Mouse (Mus musculus) embryonic facial prominence, embryonic 12.5 days (tissue): ENCODE data around the gene Thada. TPM values are rescaled to one million over a fixed set of nuclear protein-coding genes. Genes with fewer than 3 reads are reported as not detected.

Experiments
- ATAC-seq: fragments of 200-750 bp; cut with Nextera tagmentation; 2 replicates; pipeline ENCODE4 v1.8.0; 2017; ENCODE audit not compliant: insufficient number of reproducible peaks, insufficient read depth, low FRiP score, low TSS enrichment
- H3K27ac ChIP-seq: fragments of 300-500 bp; sonication (generic); 2 replicates; pipeline ENCODE4 v1.5.1; 2016; ENCODE audit warnings: mild to moderate bottlenecking
- H3K27me3 ChIP-seq: fragments of 300-500 bp; sonication (generic); 2 replicates; pipeline ENCODE4 v1.6.1; 2016; ENCODE audit warnings: mild to moderate bottlenecking, moderate library complexity
- H3K36me3 ChIP-seq: fragments of 300-500 bp; sonication (generic); 2 replicates; pipeline ENCODE4 v1.6.1; 2016; ENCODE audit warnings: mild to moderate bottlenecking
- H3K4me1 ChIP-seq: fragments of 300-500 bp; sonication (generic); 2 replicates; pipeline ENCODE4 v1.6.1; 2016
- H3K4me2 ChIP-seq: fragments of 300-500 bp; sonication (generic); replicated peaks from 2 replicates; pipeline ENCODE4 v1.6.1; 2016; ENCODE audit warnings: mild to moderate bottlenecking, moderate library complexity
- H3K4me3 ChIP-seq: fragments of 300-500 bp; sonication (generic); 2 replicates; pipeline ENCODE4 v1.5.1; 2016; ENCODE audit warnings: mild to moderate bottlenecking
- H3K9ac ChIP-seq: fragments of 300-500 bp; sonication (generic); 2 replicates; pipeline ENCODE4 v1.6.1; 2016; ENCODE audit warnings: mild to moderate bottlenecking, moderate library complexity
- H3K9me3 ChIP-seq: fragments of 300-500 bp; sonication (generic); 2 replicates; pipeline ENCODE4 v1.6.1; 2016; ENCODE audit warnings: mild to moderate bottlenecking, moderate library complexity
- WGBS: fragments of 180-500 bp; shearing (Covaris S2); methylation state at CpG from one replicate; pipeline ENCODE4 v1.1.7; 2016; 5-methylcytosine and 5-hydroxymethylcytosine counted together
- polyA plus RNA-seq: library from polyadenylated mRNA; unstranded; fragments of >200 nt; fragmentation: Nextera tagmentation; extraction: Ambion mirVana; gene quantifications from 2 replicates; pipeline ENCODE4 v1.2.1, GENCODE M21; 2016

Gene Thada
- polyA plus RNA-seq, 1 experiment from 2014 or later: 10.2 TPM

DNA sequence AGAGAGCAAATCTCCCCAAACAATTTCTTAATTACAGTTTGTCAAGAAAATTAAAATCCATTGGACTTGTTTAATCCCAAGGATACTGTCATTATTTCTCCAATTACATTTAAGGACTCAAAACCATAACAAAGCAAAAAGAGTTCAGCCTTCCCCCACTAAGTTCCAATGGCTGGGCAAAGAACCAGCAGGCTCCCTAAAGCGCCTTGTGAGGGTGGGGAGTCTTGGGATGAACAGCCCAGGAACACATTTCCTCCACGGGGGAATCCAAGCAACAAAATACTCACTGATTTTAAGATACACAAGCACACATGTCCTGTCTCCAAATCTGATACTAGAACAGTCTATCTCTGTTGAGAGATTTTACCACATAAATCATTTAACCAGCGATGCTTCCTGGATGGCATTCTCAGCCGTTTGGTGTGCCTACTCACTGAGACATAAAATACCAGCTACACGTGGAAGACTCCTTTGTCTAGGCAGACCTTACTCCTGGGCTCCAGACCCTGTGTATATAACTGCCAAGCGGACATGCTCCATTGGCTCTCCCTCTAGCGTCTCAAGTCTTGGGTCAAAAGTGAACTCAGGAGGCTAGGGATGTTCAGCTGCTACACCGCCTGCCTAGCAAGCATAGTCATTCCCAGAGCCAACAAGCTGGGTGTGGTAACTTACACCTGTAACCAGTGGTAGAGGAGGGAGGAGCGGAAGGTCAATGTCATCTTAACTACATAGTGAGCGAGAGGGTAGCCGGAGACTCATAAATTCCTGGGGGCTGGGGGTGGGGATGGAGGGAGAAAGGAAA lies 97.6 kb downstream of the Thada start:
- H3K27ac ChIP-seq: peak overlapping the region; percentile 67; the same call in 1 of the 2 replicates
- no peak overlapping the region for H3K4me3 ChIP-seq
- H3K4me1 ChIP-seq: peaks cover 51% of the 10 kb centered on the region
- no peaks in the 10 kb centered on the region for H3K36me3 ChIP-seq
- no peak for ATAC-seq
- H3K9ac ChIP-seq: no peak overlapping the region
- H3K27me3 ChIP-seq: no peaks in the 10 kb centered on the region
- no peaks in the 10 kb centered on the region for H3K9me3 ChIP-seq
- no peak overlapping the region for H3K4me2 ChIP-seq
- 70% methylated on average over 11 of the region's 11 CpGs for WGBS

DNA sequence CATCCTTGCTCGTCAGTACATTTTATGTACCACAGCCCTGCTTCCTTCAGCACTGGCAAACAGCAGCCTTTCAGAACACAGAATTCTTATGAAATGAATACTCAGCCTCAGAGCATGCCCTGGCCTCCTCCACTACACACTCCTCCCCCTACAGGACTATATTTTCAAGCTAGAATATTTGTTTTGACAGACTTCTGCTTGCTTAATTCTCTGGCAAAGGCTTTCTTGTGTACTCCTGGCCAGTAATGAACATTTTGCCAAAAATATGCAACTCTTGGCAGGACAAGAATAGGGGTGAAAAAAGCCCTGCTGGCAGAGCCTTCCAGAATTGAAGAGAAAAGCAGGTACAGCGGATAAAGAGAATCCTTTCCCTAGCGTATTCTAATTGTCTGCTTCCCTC lies 98.3 kb downstream of the Thada start:
- H3K4me3 ChIP-seq: no peak overlapping the region
- peak overlapping the region; percentile 67 for H3K27ac ChIP-seq

DNA sequence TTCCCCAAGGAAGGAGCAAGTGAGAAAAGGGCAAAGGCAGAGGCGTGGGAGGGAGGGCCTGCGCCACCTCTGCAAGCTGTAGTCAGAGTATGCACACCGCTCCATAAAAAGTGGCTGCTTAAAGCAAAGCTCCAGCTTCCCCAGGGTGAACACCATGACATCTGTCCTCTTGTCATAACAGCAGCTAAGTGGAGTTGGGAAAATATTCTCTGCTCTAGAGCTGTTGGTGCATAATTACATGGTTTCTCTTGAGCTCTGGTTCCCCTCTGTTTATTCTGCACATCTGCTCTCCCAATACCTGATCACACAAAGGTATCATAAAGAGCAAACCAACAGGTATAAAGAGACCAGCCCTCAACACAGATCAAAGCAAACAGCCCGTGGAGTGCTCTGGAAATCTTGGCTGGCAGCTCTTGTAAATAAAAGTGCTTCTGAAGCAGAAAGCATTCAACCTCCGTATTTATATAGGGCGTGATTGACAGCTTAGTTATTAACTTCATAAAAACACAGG lies 100.2 kb downstream of the Thada start:
- Histone ChIP-seq H3K4me2 (no peak overlapping the region; the same call in 1 of the 2 replicates), H3K27ac (peak overlapping the region; percentile 83), H3K36me3 (no peaks in the 10 kb centered on the region), H3K9me3 (no peaks in the 10 kb centered on the region), H3K4me1 (peaks cover 51% of the 10 kb centered on the region), H3K4me3 (no peak overlapping the region), H3K27me3 (no peaks in the 10 kb centered on the region), H3K9ac (no peak overlapping the region; the same call in 1 of the 2 replicates)
- WGBS: 21% methylated on average over 6 of the region's 6 CpGs
- ATAC-seq: no peak

More for the DNA sequence above, 98.3 kb downstream of the Thada start:
- WGBS: 52% methylated on average over 3 of the region's 3 CpGs
- Histone ChIP-seq H3K4me1 (peaks cover 51% of the 10 kb centered on the region), H3K4me2 (no peak overlapping the region), H3K9me3 (no peaks in the 10 kb centered on the region), H3K9ac (no peak overlapping the region), H3K36me3 (no peaks in the 10 kb centered on the region), H3K27me3 (no peaks in the 10 kb centered on the region)
- ATAC-seq: no peak

DNA sequence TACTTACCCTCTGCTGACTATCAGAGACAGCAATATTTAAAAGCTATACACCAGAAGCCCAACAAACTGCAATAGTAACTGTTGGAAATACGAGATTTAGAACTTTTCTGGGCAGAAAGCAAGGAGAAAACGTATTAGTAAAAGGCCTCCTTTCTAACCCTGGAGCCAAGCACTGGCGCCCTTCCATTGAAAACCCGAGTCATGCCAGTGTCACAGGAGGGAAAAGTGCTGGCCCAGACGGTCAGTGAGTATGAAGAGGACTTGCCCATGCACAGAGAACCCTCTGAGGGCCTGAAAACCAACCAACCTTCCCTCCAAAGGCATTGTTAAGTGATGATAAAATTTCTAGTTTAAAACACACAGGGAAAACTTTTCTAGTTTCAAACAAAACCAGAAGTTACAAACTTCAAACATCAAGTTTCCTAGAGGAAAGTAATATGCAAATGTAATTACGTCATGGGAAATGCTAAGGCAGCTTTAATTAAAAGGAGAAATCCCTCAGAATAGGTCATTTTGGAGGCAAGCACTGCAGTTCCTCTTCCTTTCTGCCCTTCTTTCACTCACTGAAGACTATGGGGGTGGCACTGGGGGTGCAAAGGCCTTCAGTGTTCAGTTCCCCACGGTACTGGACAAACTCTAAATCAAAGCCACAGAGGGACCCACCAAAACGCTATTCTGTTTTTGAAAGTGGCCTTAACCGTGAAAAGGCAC lies 100.8 kb downstream of the Thada start:
- no peak for ATAC-seq
- Histone ChIP-seq H3K4me2 (no peak overlapping the region), H3K27me3 (no peaks in the 10 kb centered on the region), H3K4me3 (no peak overlapping the region), H3K9ac (no peak overlapping the region; the same call in 1 of the 2 replicates), H3K36me3 (no peaks in the 10 kb centered on the region), H3K9me3 (no peaks in the 10 kb centered on the region), H3K27ac (peak overlapping the region; percentile 83), H3K4me1 (peaks cover 47% of the 10 kb centered on the region)
- WGBS: 56% methylated on average over 9 of the region's 9 CpGs

DNA sequence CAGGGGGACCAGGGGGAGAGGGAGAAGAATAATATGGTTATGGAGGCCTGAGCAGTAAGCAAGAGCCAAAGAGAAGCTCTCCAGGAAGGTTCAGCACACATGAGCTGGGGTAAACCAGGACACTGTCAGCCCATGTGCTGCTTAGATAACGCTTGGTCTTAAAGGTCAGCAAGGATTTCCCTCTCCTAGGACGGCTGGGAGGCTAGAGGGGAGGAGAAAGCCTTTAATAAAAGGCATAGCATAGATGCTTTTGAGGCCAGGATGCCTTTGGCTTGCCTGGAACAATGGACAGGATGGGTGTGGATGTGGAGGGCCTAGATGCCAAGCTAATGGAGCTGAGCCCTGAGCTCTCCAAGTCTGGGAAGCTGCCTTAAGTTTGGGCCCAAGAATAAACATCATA lies 102.6 kb downstream of the Thada start:
- peaks cover 32% of the 10 kb centered on the region for H3K4me1 ChIP-seq
- no peak for ATAC-seq
- peak overlapping the region; percentile 47; the same call in 1 of the 2 replicates for H3K27ac ChIP-seq

DNA sequence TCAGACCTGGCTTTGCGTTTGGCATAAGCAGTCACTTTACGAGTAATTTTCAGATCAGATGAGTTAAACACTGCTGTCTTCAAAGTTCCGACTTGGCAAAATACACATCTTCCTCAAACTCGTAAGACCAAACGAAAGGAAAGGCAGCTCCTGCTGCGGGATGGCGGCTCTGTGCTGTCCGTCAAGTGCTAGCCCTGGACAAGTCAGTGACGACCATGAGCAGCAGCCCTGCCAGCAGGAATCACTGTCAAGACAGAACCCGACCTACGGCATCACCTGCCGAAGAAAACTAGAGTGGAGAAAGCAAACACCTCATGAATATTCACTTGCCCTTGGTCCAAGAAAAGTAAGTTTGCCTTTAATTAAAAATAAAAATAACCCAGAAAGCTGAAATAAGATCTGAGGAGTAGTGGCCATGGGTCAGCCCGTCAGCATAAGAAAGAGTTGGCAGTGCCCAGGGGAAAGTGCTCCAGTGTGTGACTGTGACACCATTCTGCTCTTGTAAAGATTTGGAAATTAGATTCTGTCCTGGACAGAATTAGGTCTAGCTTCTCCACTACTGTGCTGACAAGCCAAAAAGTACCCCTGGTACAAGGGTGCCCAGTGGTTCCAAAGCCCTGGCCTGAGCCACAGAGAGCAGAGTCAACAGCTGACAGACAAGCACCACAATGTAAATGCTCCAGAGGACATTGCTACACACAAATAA lies 103.3 kb downstream of the Thada start:
- no peaks in the 10 kb centered on the region for H3K27me3 ChIP-seq
- H3K4me3 ChIP-seq: no peak overlapping the region
- no peaks in the 10 kb centered on the region for H3K36me3 ChIP-seq
- ATAC-seq: no peak
- no peaks in the 10 kb centered on the region for H3K9me3 ChIP-seq
- H3K9ac ChIP-seq: no peak overlapping the region
- 71% methylated on average over 13 of the region's 13 CpGs for WGBS
- peaks cover 26% of the 10 kb centered on the region for H3K4me1 ChIP-seq
- H3K4me2 ChIP-seq: no peak overlapping the region
- H3K27ac ChIP-seq: peak overlapping the region; percentile 30; the same call in 1 of the 2 replicates

More for the DNA sequence above, 102.6 kb downstream of the Thada start:
- H3K4me2 ChIP-seq: no peak overlapping the region
- H3K9ac ChIP-seq: no peak overlapping the region
- WGBS: 47% methylated on average over 2 of the region's 2 CpGs
- H3K27me3 ChIP-seq: no peaks in the 10 kb centered on the region
- H3K4me3 ChIP-seq: no peak overlapping the region
- no peaks in the 10 kb centered on the region for H3K36me3 ChIP-seq
- H3K9me3 ChIP-seq: no peaks in the 10 kb centered on the region

DNA sequence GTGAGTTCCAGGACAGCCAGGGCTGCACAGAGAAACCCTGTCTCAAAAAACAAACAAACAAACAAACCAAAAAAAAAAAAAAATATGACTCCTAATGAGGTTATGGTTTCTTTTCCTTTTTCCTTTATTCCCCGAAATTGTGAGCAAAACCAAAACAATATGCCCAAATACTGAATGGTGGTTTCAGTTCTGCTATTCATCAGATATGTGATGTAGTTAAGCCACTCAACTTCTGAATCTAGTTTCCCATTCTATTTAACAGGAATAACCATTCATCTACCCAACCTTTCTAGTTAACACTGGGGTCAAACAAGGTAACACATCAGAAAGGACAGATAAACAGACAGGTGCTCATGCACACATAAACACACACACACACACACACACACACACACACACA lies 105.0 kb downstream of the Thada start:
- no peak overlapping the region for H3K9ac ChIP-seq
- no peaks in the 10 kb centered on the region for H3K27me3 ChIP-seq
- no peaks in the 10 kb centered on the region for H3K9me3 ChIP-seq
- 81% methylated on average over 1 of the region's 1 CpGs for WGBS
- no peaks in the 10 kb centered on the region for H3K36me3 ChIP-seq
- H3K27ac ChIP-seq: no peak overlapping the region
- ATAC-seq: no peak
- H3K4me1 ChIP-seq: peaks cover 20% of the 10 kb centered on the region
- H3K4me3 ChIP-seq: no peak overlapping the region
- H3K4me2 ChIP-seq: no peak overlapping the region

DNA sequence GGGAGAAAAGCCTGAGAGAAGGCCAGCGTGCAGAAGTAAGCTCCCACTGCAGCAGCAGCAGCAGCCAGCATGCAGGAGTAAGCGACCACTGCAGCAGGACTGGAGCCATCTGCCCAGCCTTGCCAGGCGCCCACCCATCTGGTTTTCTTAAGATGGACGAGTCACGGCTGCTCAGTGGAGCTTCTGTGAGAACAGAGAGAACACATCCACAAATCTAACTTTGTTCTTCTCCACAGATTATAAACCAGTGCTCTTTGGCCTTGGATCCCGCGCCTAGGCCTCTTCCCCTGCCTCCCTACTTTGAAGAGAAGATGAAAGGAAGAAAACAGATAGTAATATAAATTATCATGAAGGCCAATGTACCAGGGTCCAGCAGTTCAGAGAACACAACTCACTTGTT lies 106.2 kb downstream of the Thada start:
- Histone ChIP-seq H3K27me3 (no peaks in the 10 kb centered on the region), H3K9me3 (no peaks in the 10 kb centered on the region), H3K4me3 (no peak overlapping the region), H3K4me1 (peaks cover 9% of the 10 kb centered on the region), H3K36me3 (no peaks in the 10 kb centered on the region), H3K4me2 (no peak overlapping the region), H3K9ac (no peak overlapping the region), H3K27ac (no peak overlapping the region)
- ATAC-seq: no peak
- WGBS: 90% methylated on average over 7 of the region's 7 CpGs

DNA sequence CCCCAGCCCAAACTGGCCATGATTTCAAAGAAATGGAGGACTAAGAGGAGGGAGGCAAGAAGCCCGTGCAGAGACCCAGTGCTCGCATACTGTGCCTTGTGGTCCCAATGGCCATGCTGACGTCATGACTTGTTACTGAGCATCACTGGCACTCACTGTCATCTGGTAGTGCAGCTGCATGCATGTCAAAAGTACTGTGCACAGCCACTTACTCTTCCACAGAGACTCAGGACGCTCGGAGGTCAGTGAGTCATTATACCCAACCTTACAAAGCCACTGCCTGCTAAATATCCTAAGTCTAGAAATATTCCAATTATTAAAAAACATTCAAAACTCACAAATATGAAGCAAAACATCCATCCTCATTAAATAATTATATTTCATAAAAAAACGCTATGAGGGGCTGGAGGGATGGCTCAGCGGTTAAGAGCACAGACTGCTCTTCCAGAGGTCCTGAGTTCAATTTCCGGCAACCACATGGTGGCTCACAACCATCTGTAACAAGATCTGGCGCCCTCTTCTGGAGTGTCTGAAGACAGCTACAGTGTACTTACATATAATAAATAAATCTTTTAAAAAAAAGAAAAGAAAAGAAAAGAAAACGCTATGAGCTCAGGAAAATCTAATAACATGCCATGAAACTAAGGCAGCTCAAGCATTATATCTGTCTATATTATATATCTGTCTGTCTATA lies 106.9 kb downstream of the Thada start:
- ATAC-seq: no peak

DNA sequence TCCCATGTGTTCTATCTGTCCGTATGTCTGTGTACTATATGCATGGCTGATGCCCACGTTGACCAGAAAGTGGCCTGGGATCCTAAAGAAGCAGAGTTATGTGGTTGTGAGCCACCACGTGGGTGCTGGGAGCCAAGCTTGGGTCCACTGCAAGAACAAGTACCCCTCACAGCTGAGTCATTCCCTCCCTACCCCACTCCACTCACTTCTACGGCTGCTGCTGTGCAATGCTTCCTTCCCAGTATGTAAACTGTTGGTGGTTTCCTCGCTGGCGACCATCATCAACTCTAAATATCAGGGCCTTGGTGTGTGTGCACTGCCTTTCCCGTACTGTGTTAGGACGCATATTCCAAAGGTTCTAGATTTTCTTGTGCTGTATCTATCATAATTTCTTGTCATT lies 108.2 kb downstream of the Thada start:
- ATAC-seq: no peak
- peaks cover 9% of the 10 kb centered on the region for H3K4me1 ChIP-seq
- H3K9me3 ChIP-seq: no peaks in the 10 kb centered on the region
- no peak overlapping the region for H3K4me2 ChIP-seq
- H3K27ac ChIP-seq: no peak overlapping the region
- no peak overlapping the region for H3K9ac ChIP-seq
- H3K27me3 ChIP-seq: no peaks in the 10 kb centered on the region
- no peak overlapping the region for H3K4me3 ChIP-seq
- WGBS: 86% methylated on average over 8 of the region's 8 CpGs
- no peaks in the 10 kb centered on the region for H3K36me3 ChIP-seq

More for the DNA sequence above, 106.9 kb downstream of the Thada start:
- H3K27ac ChIP-seq: no peak overlapping the region
- H3K4me2 ChIP-seq: no peak overlapping the region
- no peak overlapping the region for H3K4me3 ChIP-seq
- 91% methylated on average over 10 of the region's 10 CpGs for WGBS
- H3K36me3 ChIP-seq: no peaks in the 10 kb centered on the region
- no peaks in the 10 kb centered on the region for H3K27me3 ChIP-seq
- no peaks in the 10 kb centered on the region for H3K9me3 ChIP-seq
- no peak overlapping the region for H3K9ac ChIP-seq
- peaks cover 2% of the 10 kb centered on the region for H3K4me1 ChIP-seq
